Mouse (Mus musculus): ENCODE measurements at regions not wholly inside any gene's neighbourhood (a gene's known extent, or its start where the extent isn't known, plus 50 kb on each side); places are given as distances from the start of the nearest gene placed in this dataset.

- no peak for TF ChIP-seq POLR2A (IDR thresholded peaks at IDR 0.05; ENCODE audit: extremely low read depth, insufficient read depth, low read length)
- TF ChIP-seq CTCF (IDR thresholded peaks at IDR 0.05; ENCODE audit: low read depth, low read length) = no peak
These were observed 76.7 kb downstream of the Trim29 start for GRCm38 (mm10) chr9:43387397-43387796.
